Mouse (Mus musculus) kidney, embryonic 14.5 days (tissue): ENCODE measurements around the gene Ms4a4a. TPM values are rescaled to one million over a fixed set of nuclear protein-coding genes. Genes with fewer than 3 reads are reported as not detected.
"Not testable (repeated sequence)": the region's sequence is repeated elsewhere in the genome, so short reads cannot be mapped to it uniquely, and the experiment has no call there.

ENCODE experiments used
- ATAC-seq: fragments of 200-750 bp; cut with Nextera tagmentation; 2 replicates; pipeline ENCODE4 v1.8.0; 2017; ENCODE audit warnings: moderate number of reproducible peaks, mild to moderate bottlenecking, moderate TSS enrichment, moderate library complexity; ENCODE audit not compliant: low FRiP score, low TSS enrichment
- H3K27ac ChIP-seq: fragments of 300-500 bp; sonication (generic); 2 replicates; pipeline ENCODE4 v1.5.1; 2014; ENCODE audit warnings: low read depth, mild to moderate bottlenecking, low read length, moderate library complexity, mixed read lengths
- H3K27me3 ChIP-seq: fragments of 300-500 bp; sonication (generic); 2 replicates; pipeline ENCODE4 v1.6.1; 2014; ENCODE audit warnings: mild to moderate bottlenecking, low read length; ENCODE audit not compliant: control insufficient read depth, insufficient read depth
- H3K36me3 ChIP-seq: fragments of 300-500 bp; sonication (generic); 2 replicates; pipeline ENCODE4 v1.6.1; 2014; ENCODE audit warnings: low read length, mixed read lengths; ENCODE audit not compliant: control insufficient read depth, insufficient read depth
- H3K4me1 ChIP-seq: fragments of 300-500 bp; sonication (generic); 2 replicates; pipeline ENCODE4 v1.6.1; 2014; ENCODE audit warnings: low read length, mixed read lengths; ENCODE audit not compliant: control insufficient read depth, insufficient read depth
- H3K4me2 ChIP-seq: fragments of 300-500 bp; sonication (generic); replicated peaks from 2 replicates; pipeline ENCODE4 v1.6.1; 2014; ENCODE audit warnings: low read depth, mild to moderate bottlenecking, low read length
- H3K4me3 ChIP-seq: fragments of 300-500 bp; sonication (generic); 2 replicates; pipeline ENCODE4 v1.5.1; 2014; ENCODE audit warnings: mild to moderate bottlenecking, low read length
- H3K9ac ChIP-seq: fragments of 300-500 bp; sonication (generic); 2 replicates; pipeline ENCODE4 v1.6.1; 2014; ENCODE audit warnings: low read depth, mild to moderate bottlenecking, low read length, moderate library complexity
- H3K9me3 ChIP-seq: fragments of 300-500 bp; sonication (generic); 2 replicates; pipeline ENCODE4 v1.6.1; 2016; ENCODE audit warnings: low read length; ENCODE audit not compliant: control insufficient read depth
- WGBS: fragments of 180-500 bp; shearing (Covaris S2); extraction: QIAGEN DNeasy Blood & Tissue Kit; methylation state at CpG from one replicate; pipeline ENCODE4 v1.1.7; 2014; 5-methylcytosine and 5-hydroxymethylcytosine counted together
- polyA plus RNA-seq: library from polyadenylated mRNA; unstranded; fragments of >200 nt; fragmentation: Nextera tagmentation; extraction: Ambion mirVana; gene quantifications from 2 replicates; pipeline ENCODE4 v1.2.1, GENCODE M21; 2014

Ms4a4a gene
- polyA plus RNA-seq, 1 experiment from 2014 or later: 5.2 TPM

GRCm38 (mm10) chr19:11411640-11412039, 36.3 kb downstream of the Ms4a4a start:
- no peak overlapping the region for H3K4me3 ChIP-seq
- WGBS: 93% methylated on average over 1 of the region's 1 CpGs
- no peak overlapping the region for H3K27ac ChIP-seq
- H3K9ac ChIP-seq: no peak overlapping the region
- H3K27me3 ChIP-seq: no peaks in the 10 kb centered on the region
- no peak overlapping the region for H3K4me2 ChIP-seq
- no peak for ATAC-seq
- no peaks in the 10 kb centered on the region for H3K4me1 ChIP-seq
- no peaks in the 10 kb centered on the region for H3K9me3 ChIP-seq
- H3K36me3 ChIP-seq: no peaks in the 10 kb centered on the region

- no peak for ATAC-seq
- Histone ChIP-seq H3K9me3 (no peaks in the 10 kb centered on the region), H3K9ac (no peak overlapping the region), H3K4me2 (no peak overlapping the region), H3K4me1 (no peaks in the 10 kb centered on the region), H3K36me3 (no peaks in the 10 kb centered on the region), H3K4me3 (no peak overlapping the region), H3K27me3 (no peaks in the 10 kb centered on the region), H3K27ac (no peak overlapping the region)
- 85% methylated on average over 1 of the region's 1 CpGs for WGBS
Observed at GRCm38 (mm10) chr19:11414084-11414483, 38.8 kb downstream of the Ms4a4a start.

GRCm38 (mm10) chr19:11415581-11415980, 40.3 kb downstream of the Ms4a4a start:
- Histone ChIP-seq H3K36me3 (no peaks in the 10 kb centered on the region), H3K4me3 (no peak overlapping the region), H3K27me3 (no peaks in the 10 kb centered on the region), H3K9ac (no peak overlapping the region), H3K9me3 (no peaks in the 10 kb centered on the region), H3K4me2 (no peak overlapping the region), H3K4me1 (no peaks in the 10 kb centered on the region), H3K27ac (no peak overlapping the region)
- 74% methylated on average over 3 of the region's 3 CpGs for WGBS
- ATAC-seq: no peak

- not testable (repeated sequence) for ATAC-seq
- WGBS: 76% methylated on average over 1 of the region's 3 CpGs
Observed at GRCm38 (mm10) chr19:11418865-11419264, 43.5 kb downstream of the Ms4a4a start.

GRCm38 (mm10) chr19:11431209-11431608, 55.9 kb downstream of the Ms4a4a start:
- WGBS: 97% methylated on average over 1 of the region's 1 CpGs

More at GRCm38 (mm10) chr19:11418865-11419264, 43.5 kb downstream of the Ms4a4a start:
- H3K4me3 ChIP-seq, H3K27ac ChIP-seq, H3K4me1 ChIP-seq, H3K9me3 ChIP-seq, H3K27me3 ChIP-seq, H3K4me2 ChIP-seq, H3K9ac ChIP-seq, H3K36me3 ChIP-seq: not testable (repeated sequence)

GRCm38 (mm10) chr19:11435058-11435834, 59.9 kb downstream of the Ms4a4a start:
- no peak for ATAC-seq
- Histone ChIP-seq H3K4me2 (no peak overlapping the region), H3K9ac (no peak overlapping the region), H3K27me3 (no peaks in the 10 kb centered on the region), H3K36me3 (no peaks in the 10 kb centered on the region), H3K4me3 (no peak overlapping the region), H3K4me1 (no peaks in the 10 kb centered on the region), H3K9me3 (no peaks in the 10 kb centered on the region), H3K27ac (no peak overlapping the region)
- 90% methylated on average over 4 of the region's 4 CpGs for WGBS

More at GRCm38 (mm10) chr19:11431209-11431608, 55.9 kb downstream of the Ms4a4a start:
- not testable (repeated sequence) for ATAC-seq, H3K9ac ChIP-seq, H3K4me2 ChIP-seq, H3K4me1 ChIP-seq, H3K4me3 ChIP-seq, H3K9me3 ChIP-seq, H3K27ac ChIP-seq, H3K36me3 ChIP-seq, H3K27me3 ChIP-seq

Other genes starting within 250 kb of the Ms4a4a start
- not detected in 2 replicates for gene 1700017D01Rik, start 244.6 kb upstream of the Ms4a4a start, polyA plus RNA-seq
- not detected in 2 replicates for gene 1700025F22Rik, start 210.2 kb upstream of the Ms4a4a start, polyA plus RNA-seq
- gene Ms4a13, start 178.8 kb upstream of the Ms4a4a start, polyA plus RNA-seq: not detected in 2 replicates
- not detected in 2 replicates for gene Ms4a12, start 143.1 kb upstream of the Ms4a4a start, polyA plus RNA-seq
- not detected in 2 replicates for gene Ms4a1, start 109.3 kb upstream of the Ms4a4a start, polyA plus RNA-seq
- gene Ms4a5, start 91.7 kb upstream of the Ms4a4a start, polyA plus RNA-seq: not detected in 2 replicates
- 0.07 TPM in 1 of 2 replicates, not detected in the other for gene Ms4a14, start 61.1 kb upstream of the Ms4a4a start, polyA plus RNA-seq
- 3.6 and 4.6 TPM in 2 replicates for gene Ms4a7, start 39.4 kb upstream of the Ms4a4a start, polyA plus RNA-seq
- 0.29 and 1.6 TPM in 2 replicates for gene Ms4a4c, start 29.2 kb downstream of the Ms4a4a start, polyA plus RNA-seq
- gene Ms4a4b, start 68.0 kb downstream of the Ms4a4a start, polyA plus RNA-seq: not detected in 2 replicates
- gene Ms4a6c, start 93.8 kb downstream of the Ms4a4a start, polyA plus RNA-seq: 4.6 and 5.0 TPM in 2 replicates
- gene Gm8369, start 110.4 kb downstream of the Ms4a4a start, polyA plus RNA-seq: not detected in 2 replicates
- 3.5 and 3.9 TPM in 2 replicates for gene Ms4a6b, start 141.0 kb downstream of the Ms4a4a start, polyA plus RNA-seq
- 0.19 TPM in 1 of 2 replicates, not detected in the other for gene Ms4a4d, start 161.3 kb downstream of the Ms4a4a start, polyA plus RNA-seq
- 2.6 and 2.9 TPM in 2 replicates for gene Ms4a6d, start 229.3 kb downstream of the Ms4a4a start, polyA plus RNA-seq
- 1.1 and 1.6 TPM in 2 replicates for gene Ms4a2, start 248.2 kb downstream of the Ms4a4a start, polyA plus RNA-seq